Mouse (Mus musculus): Measurements from ENCODE around the gene Ptma. TPM values are rescaled to one million over a fixed set of nuclear protein-coding genes. Genes with fewer than 3 reads are reported as not detected.
"Not testable (repeated sequence)": the region's sequence is repeated elsewhere in the genome, so short reads cannot be mapped to it uniquely, and the experiment has no call there.

Ptma gene
- 100 to 1,000 TPM; 453 to 549 TPM for total RNA-seq (2021)
- long read RNA-seq, experiment 1, transcript Ptma-201 (5 exons, 1,216 nt), result major isoform, 193 of 218 reads
- long read RNA-seq, experiment 1, partial matches to known transcripts, result 10 of 218 reads
- long read RNA-seq, experiment 1, other reads (novel, unspliced or antisense), result 15 of 218 reads
- long read RNA-seq, experiment 2, transcript Ptma-201 (5 exons, 1,216 nt), result major isoform, 335 of 376 reads
- long read RNA-seq, experiment 2, partial matches to known transcripts, result 16 of 376 reads
- long read RNA-seq, experiment 2, other reads (novel, unspliced or antisense), result 25 of 376 reads

GRCm38 (mm10) chr1:86526116-86526788, at the start of gene Ptma:
Gene Ptma (plus strand): TSS chr1:86526726.
- DNase-seq (ENCODE audit: low spot score in 2 of 2), result peak; percentile 99 to 100

- DNase-seq (ENCODE audit: low spot score in 2 of 2), result no peak
Observed at GRCm38 (mm10) chr1:86477738-86478285, 48.7 kb upstream of the Ptma start.

GRCm38 (mm10) chr1:86479099-86479825, 47.3 kb upstream of the Ptma start:
- no peak for DNase-seq (ENCODE audit: low spot score in 2 of 2)

- no peak for DNase-seq (ENCODE audit: low spot score in 2 of 2)
Observed at GRCm38 (mm10) chr1:86480288-86480687, 46.2 kb upstream of the Ptma start.

GRCm38 (mm10) chr1:86480735-86481447, 45.6 kb upstream of the Ptma start:
- DNase-seq (ENCODE audit: low spot score in 2 of 2), result no peak

GRCm38 (mm10) chr1:86481468-86481867, 45.1 kb upstream of the Ptma start:
- no peak for DNase-seq (ENCODE audit: low spot score in 2 of 2)

GRCm38 (mm10) chr1:86482288-86482687, 44.2 kb upstream of the Ptma start:
- no peak for DNase-seq (ENCODE audit: low spot score in 2 of 2)

GRCm38 (mm10) chr1:86482761-86483160, 43.8 kb upstream of the Ptma start:
- DNase-seq (ENCODE audit: low spot score in 2 of 2), result no peak

- DNase-seq (ENCODE audit: low spot score in 2 of 2), result no peak
Observed at GRCm38 (mm10) chr1:86485346-86485745, 41.2 kb upstream of the Ptma start.

GRCm38 (mm10) chr1:86485858-86486257, 40.7 kb upstream of the Ptma start:
- not testable (repeated sequence) for DNase-seq (ENCODE audit: low spot score in 2 of 2)

GRCm38 (mm10) chr1:86486703-86487294, 39.7 kb upstream of the Ptma start:
- no peak for DNase-seq (ENCODE audit: low spot score in 2 of 2)

- peak; percentile 100 for DNase-seq (ENCODE audit: low spot score in 2 of 2)
Observed at GRCm38 (mm10) chr1:86487295-86487907, 39.1 kb upstream of the Ptma start.

GRCm38 (mm10) chr1:86487908-86488314, 38.6 kb upstream of the Ptma start:
- no peak for DNase-seq (ENCODE audit: low spot score in 2 of 2)

GRCm38 (mm10) chr1:86488326-86488725, 38.2 kb upstream of the Ptma start:
- DNase-seq (ENCODE audit: low spot score in 2 of 2), result no peak

GRCm38 (mm10) chr1:86488774-86489173, 37.8 kb upstream of the Ptma start:
- DNase-seq (ENCODE audit: low spot score in 2 of 2), result no peak

GRCm38 (mm10) chr1:86489901-86490300, 36.6 kb upstream of the Ptma start:
- DNase-seq (ENCODE audit: low spot score in 2 of 2), result no peak

- no peak for DNase-seq (ENCODE audit: low spot score in 2 of 2)
Observed at GRCm38 (mm10) chr1:86490697-86491096, 35.8 kb upstream of the Ptma start.

GRCm38 (mm10) chr1:86491533-86492094, 34.9 kb upstream of the Ptma start:
- DNase-seq (ENCODE audit: low spot score in 2 of 2), result no peak

GRCm38 (mm10) chr1:86492095-86493070, 34.1 kb upstream of the Ptma start:
- no peak for DNase-seq (ENCODE audit: low spot score in 2 of 2)
